Mouse (Mus musculus) forebrain, embryonic 16.5 days (tissue): Measurements from ENCODE around the gene Shank1. TPM values are rescaled to one million over a fixed set of nuclear protein-coding genes. Genes with fewer than 3 reads are reported as not detected.

Experiments used
- ATAC-seq: fragments of 200-750 bp; cut with Nextera tagmentation; 2 replicates; pipeline ENCODE4 v1.8.0; 2017; ENCODE audit warnings: mild to moderate bottlenecking, moderate library complexity
- H3K27ac ChIP-seq: fragments of 300-500 bp; sonication (generic); 2 replicates; pipeline ENCODE4 v1.5.1; 2014; ENCODE audit warnings: low read length, control low read depth
- H3K27me3 ChIP-seq: fragments of 300-500 bp; sonication (generic); replicated peaks from 2 replicates; pipeline ENCODE4 v1.6.1; 2014; ENCODE audit warnings: low read length; ENCODE audit not compliant: control insufficient read depth, insufficient read depth
- H3K36me3 ChIP-seq: fragments of 300-500 bp; sonication (generic); 2 replicates; pipeline ENCODE4 v1.6.1; 2014; ENCODE audit not compliant: control insufficient read depth, insufficient read depth
- H3K4me1 ChIP-seq: fragments of 300-500 bp; sonication (generic); replicated peaks from 2 replicates; pipeline ENCODE4 v1.6.1; 2014; ENCODE audit warnings: low read length; ENCODE audit not compliant: control insufficient read depth, insufficient read depth
- H3K4me2 ChIP-seq: fragments of 300-500 bp; sonication (generic); 2 replicates; pipeline ENCODE4 v1.6.1; 2014; ENCODE audit warnings: mild to moderate bottlenecking, low read length, control low read depth
- H3K4me3 ChIP-seq: fragments of 300-500 bp; sonication (generic); replicated peaks from 2 replicates; pipeline ENCODE4 v1.5.1; 2014; ENCODE audit warnings: mild to moderate bottlenecking, low read length, control low read depth
- H3K9ac ChIP-seq: fragments of 300-500 bp; sonication (generic); replicated peaks from 2 replicates; pipeline ENCODE4 v1.6.1; 2014; ENCODE audit warnings: low read depth, low read length, control low read depth
- H3K9me3 ChIP-seq: fragments of 300-500 bp; sonication (generic); 2 replicates; pipeline ENCODE4 v1.6.1; 2016; ENCODE audit warnings: low read length; ENCODE audit not compliant: control insufficient read depth
- WGBS: fragments of 180-500 bp; shearing (Covaris S2); extraction: QIAGEN DNeasy Blood & Tissue Kit; methylation state at CpG from one replicate; pipeline ENCODE4 v1.1.7; 2014; 5-methylcytosine and 5-hydroxymethylcytosine counted together
- polyA plus RNA-seq: library from polyadenylated mRNA; unstranded; fragments of >200 nt; fragmentation: Nextera tagmentation; extraction: Ambion mirVana; gene quantifications from 2 replicates; pipeline ENCODE4 v1.2.1, GENCODE M21; 2015

Shank1 gene
- polyA plus RNA-seq, 1 experiment from 2014 or later: 26.5 TPM

GRCm38 (mm10) chr7:44274096-44274495 is 36.0 kb upstream of the Shank1 start:
- H3K36me3 ChIP-seq: no peaks in the 10 kb centered on the region
- no peak overlapping the region for H3K4me3 ChIP-seq
- no peak overlapping the region for H3K9ac ChIP-seq
- H3K27ac ChIP-seq: no peak overlapping the region
- H3K4me1 ChIP-seq: no peaks in the 10 kb centered on the region
- no peaks in the 10 kb centered on the region; the same call in 1 of the 2 replicates for H3K27me3 ChIP-seq
- 46% methylated on average over 11 of the region's 11 CpGs for WGBS
- no peaks in the 10 kb centered on the region for H3K9me3 ChIP-seq
- H3K4me2 ChIP-seq: no peak overlapping the region
- no peak for ATAC-seq

- Histone ChIP-seq H3K4me1 (no peaks in the 10 kb centered on the region), H3K36me3 (no peaks in the 10 kb centered on the region), H3K9ac (no peak overlapping the region), H3K4me2 (no peak overlapping the region), H3K27me3 (no peaks in the 10 kb centered on the region; the same call in 1 of the 2 replicates), H3K27ac (no peak overlapping the region), H3K4me3 (no peak overlapping the region), H3K9me3 (no peaks in the 10 kb centered on the region)
- WGBS: 80% methylated on average over 3 of the region's 3 CpGs
- ATAC-seq: no peak
These were observed 34.5 kb upstream of the Shank1 start for GRCm38 (mm10) chr7:44275546-44275945.

- no peak for ATAC-seq
- Histone ChIP-seq H3K36me3 (no peaks in the 10 kb centered on the region), H3K9me3 (no peaks in the 10 kb centered on the region), H3K9ac (no peak overlapping the region), H3K4me2 (no peak overlapping the region), H3K4me3 (no peak overlapping the region), H3K27ac (no peak overlapping the region), H3K27me3 (no peaks in the 10 kb centered on the region; the same call in 1 of the 2 replicates), H3K4me1 (no peaks in the 10 kb centered on the region)
- WGBS: 71% methylated on average over 9 of the region's 10 CpGs
These were observed 33.4 kb upstream of the Shank1 start for GRCm38 (mm10) chr7:44276461-44277249.

GRCm38 (mm10) chr7:44277250-44277622 is 32.8 kb upstream of the Shank1 start:
- H3K4me3 ChIP-seq: no peak overlapping the region
- H3K27me3 ChIP-seq: no peaks in the 10 kb centered on the region; the same call in 1 of the 2 replicates
- H3K9ac ChIP-seq: no peak overlapping the region
- H3K4me2 ChIP-seq: no peak overlapping the region
- 46% methylated on average over 2 of the region's 2 CpGs for WGBS
- no peak overlapping the region for H3K27ac ChIP-seq
- ATAC-seq: no peak
- no peaks in the 10 kb centered on the region for H3K36me3 ChIP-seq
- H3K4me1 ChIP-seq: no peaks in the 10 kb centered on the region
- H3K9me3 ChIP-seq: no peaks in the 10 kb centered on the region

- ATAC-seq: peak; percentile 45
- Histone ChIP-seq H3K9ac (no peak overlapping the region), H3K4me1 (no peaks in the 10 kb centered on the region), H3K9me3 (no peaks in the 10 kb centered on the region), H3K4me2 (no peak overlapping the region), H3K4me3 (no peak overlapping the region), H3K27ac (no peak overlapping the region), H3K36me3 (no peaks in the 10 kb centered on the region), H3K27me3 (no peaks in the 10 kb centered on the region)
- WGBS: 45% methylated on average over 1 of the region's 1 CpGs
These were observed 29.1 kb upstream of the Shank1 start for GRCm38 (mm10) chr7:44280959-44281358.

- H3K27ac ChIP-seq: no peak overlapping the region
- H3K27me3 ChIP-seq: no peaks in the 10 kb centered on the region
- no peak overlapping the region for H3K4me2 ChIP-seq
- H3K36me3 ChIP-seq: no peaks in the 10 kb centered on the region
- ATAC-seq: peak; percentile 57; the same call in 1 of the 2 replicates
- no peak overlapping the region for H3K4me3 ChIP-seq
- H3K9me3 ChIP-seq: no peaks in the 10 kb centered on the region
- 64% methylated on average over 7 of the region's 7 CpGs for WGBS
- H3K4me1 ChIP-seq: no peaks in the 10 kb centered on the region
- H3K9ac ChIP-seq: no peak overlapping the region
These were observed 28.5 kb upstream of the Shank1 start for GRCm38 (mm10) chr7:44281586-44281985.

GRCm38 (mm10) chr7:44287760-44288159 is 22.3 kb upstream of the Shank1 start:
- no peaks in the 10 kb centered on the region for H3K36me3 ChIP-seq
- H3K4me2 ChIP-seq: no peak overlapping the region
- WGBS: 71% methylated on average over 7 of the region's 7 CpGs
- H3K27me3 ChIP-seq: no peaks in the 10 kb centered on the region
- H3K9me3 ChIP-seq: no peaks in the 10 kb centered on the region
- H3K4me1 ChIP-seq: no peaks in the 10 kb centered on the region
- no peak overlapping the region for H3K27ac ChIP-seq
- no peak for ATAC-seq
- H3K9ac ChIP-seq: no peak overlapping the region
- no peak overlapping the region for H3K4me3 ChIP-seq

GRCm38 (mm10) chr7:44290986-44291385 is 19.1 kb upstream of the Shank1 start:
- Histone ChIP-seq H3K36me3 (no peaks in the 10 kb centered on the region), H3K27ac (no peak overlapping the region), H3K27me3 (no peaks in the 10 kb centered on the region), H3K4me3 (no peak overlapping the region), H3K4me1 (no peaks in the 10 kb centered on the region), H3K4me2 (no peak overlapping the region), H3K9ac (no peak overlapping the region), H3K9me3 (no peaks in the 10 kb centered on the region)
- ATAC-seq: no peak
- 79% methylated on average over 4 of the region's 4 CpGs for WGBS

- no peaks in the 10 kb centered on the region for H3K4me1 ChIP-seq
- no peak overlapping the region for H3K4me2 ChIP-seq
- H3K27me3 ChIP-seq: no peaks in the 10 kb centered on the region
- WGBS: 56% methylated on average over 4 of the region's 4 CpGs
- H3K27ac ChIP-seq: no peak overlapping the region
- H3K9me3 ChIP-seq: no peaks in the 10 kb centered on the region
- no peaks in the 10 kb centered on the region for H3K36me3 ChIP-seq
- ATAC-seq: no peak
- no peak overlapping the region for H3K4me3 ChIP-seq
- no peak overlapping the region for H3K9ac ChIP-seq
These were observed 18.6 kb upstream of the Shank1 start for GRCm38 (mm10) chr7:44291418-44291817.
